Comparison of ENCODE assay signal across 8 mouse cellular contexts in the genomic region with DNA sequence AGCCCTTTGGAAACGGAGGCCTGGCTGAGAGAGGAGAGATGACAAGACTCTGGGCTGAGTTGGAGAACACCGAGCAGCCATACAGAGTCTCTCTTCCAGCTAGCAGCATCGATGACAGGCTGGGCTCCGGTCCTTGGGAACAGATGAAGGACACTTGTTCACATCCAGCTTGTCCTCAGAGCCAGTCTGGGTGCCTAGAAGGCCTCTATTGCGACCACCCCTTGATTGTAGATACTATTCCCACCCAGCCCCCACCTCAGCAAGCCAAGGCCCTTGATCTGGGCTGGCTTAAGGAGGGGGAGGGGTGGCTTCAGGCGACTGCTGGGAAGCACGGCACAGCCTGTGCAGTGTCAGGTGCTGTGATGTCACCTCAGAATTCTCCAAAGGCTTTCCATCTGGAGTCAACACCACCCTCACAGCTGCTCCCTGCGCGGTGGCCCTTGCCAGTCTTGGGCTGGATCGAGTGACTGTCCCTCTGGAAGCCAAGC. TPM values are rescaled to one million over a fixed set of nuclear protein-coding genes. Genes with fewer than 3 reads are reported as not detected.
DNase-seq lines count a peak whose midpoint lies in the region; ATAC-seq and TF ChIP-seq lines count a peak whose summit lies in the region.
"Had no signal": no experiment of that assay in that cellular context is flagged by ENCODE, and none has a peak within 500 bp of the region (broad histone marks: within the 10 kb centered on the region; RNA-seq: fewer than 3 reads in every experiment).

No protein-coding gene starts in this region.

- no peaks in the 10 kb centered on the region for H3K9me3 ChIP-seq in neural tube, embryonic 13.5 days

- H3K27me3 ChIP-seq in neural tube, embryonic 13.5 days: peaks cover 2% of the 10 kb centered on the region
- no peaks in the 10 kb centered on the region for H3K27me3 ChIP-seq in small intestine, adult 2 months (ENCODE audit: control insufficient read depth, insufficient read depth, low read length)

- no peak overlapping the region; the same call in 1 of the 2 replicates for H3K27ac ChIP-seq in neural tube, embryonic 13.5 days (replicated peaks)
- H3K27ac ChIP-seq in small intestine, adult 2 months (ENCODE audit: insufficient read depth, low read depth, low read length): 0 out of 2 replicates have a peak overlapping the region, but pooled peaks have one; percentile 18

- TF ChIP-seq CTCF in small intestine, adult 2 months (IDR thresholded peaks at IDR 0.05; ENCODE audit: extremely low read depth, insufficient read length, insufficient replicate concordance, low read depth, low read length): no peak

- H3K9ac ChIP-seq in neural tube, embryonic 13.5 days: 0 out of 2 replicates have a peak overlapping the region, but pooled peaks have one; percentile 12

- no peak overlapping the region for H3K4me3 ChIP-seq in neural tube, embryonic 13.5 days
- H3K4me3 ChIP-seq in small intestine, adult 2 months (ENCODE audit: low read depth, low read length): no peak overlapping the region

- WGBS in neural tube, embryonic 13.5 days: 60% methylated on average over 10 of the region's 10 CpGs
- WGBS in small intestine, adult 2 months: 74% methylated on average over 10 of the region's 10 CpGs

- TF ChIP-seq POLR2A in small intestine, adult 2 months (IDR thresholded peaks at IDR 0.05; ENCODE audit: low read depth, low read length): no peak

- no peak for ATAC-seq in neural tube, embryonic 13.5 days (ENCODE audit: low read depth)
- no peak for ATAC-seq in granulocyte monocyte progenitor cell, adult 5-6 weeks (replicated peaks; ENCODE audit: poor library complexity, severe bottlenecking)

- H3K36me3 ChIP-seq in neural tube, embryonic 13.5 days: no peaks in the 10 kb centered on the region
- H3K36me3 ChIP-seq in small intestine, adult 2 months (ENCODE audit: control insufficient read depth, insufficient read depth, low read length): no peaks in the 10 kb centered on the region

- no peak overlapping the region for H3K4me2 ChIP-seq in neural tube, embryonic 13.5 days

- DNase-seq in neural tube, embryonic 10.5 days (ENCODE audit: extremely low spot score, low spot score): no peak
- DNase-seq in gastrocnemius, postnatal 10 days: peak; percentile 57
- peak; percentile 68 for DNase-seq in heart, postnatal 4 days
- DNase-seq in kidney, postnatal 4 days: no peak

- peaks cover 3% of the 10 kb centered on the region; the same call in 1 of the 2 replicates for H3K4me1 ChIP-seq in neural tube, embryonic 13.5 days (replicated peaks)
- no peaks in the 10 kb centered on the region; the same call in 1 of the 2 replicates for H3K4me1 ChIP-seq in small intestine, adult 2 months (ENCODE audit: control insufficient read depth, insufficient read depth, insufficient read length, low read length)

RNA-seq across cellular contexts. Expression of a gene that starts 19.3 kb away (rescaled TPM):
- polyA plus RNA-seq in neural tube, embryonic 13.5 days (2015; fragmentation: Nextera tagmentation; extraction: Ambion mirVana): 3.9 and 4.7 TPM in 2 replicates
- 1 to 10 TPM; 4.0 to 4.6 TPM for total RNA-seq in gastrocnemius, postnatal 10 days (2021)
- 1 to 10 TPM; 7.2 to 8.6 TPM for total RNA-seq in heart, postnatal 4 days (2021)
- polyA plus RNA-seq in small intestine, adult 2 months (2012; rRNA removed): 4.9 and 9.1 TPM in 2 replicates
- 1.5 TPM in 1 of 2 replicates, not detected in the other for total RNA-seq in granulocyte monocyte progenitor cell, adult 5-6 weeks (2014; fragmentation: Nextera tagmentation)
- not detected in 2 replicates for total RNA-seq in granulocyte monocyte progenitor cell, adult 5-6 weeks (2017)

RNA-seq across cellular contexts. Expression of a gene that starts 49.8 kb away (rescaled TPM):
- 0.22 and 0.76 TPM in 2 replicates for polyA plus RNA-seq in neural tube, embryonic 13.5 days (2015; fragmentation: Nextera tagmentation; extraction: Ambion mirVana)
- total RNA-seq in gastrocnemius, postnatal 10 days (2021): not detected
- total RNA-seq in heart, postnatal 4 days (2021): not detected
- polyA plus RNA-seq in small intestine, adult 2 months (2012; rRNA removed): 0.36 and 0.71 TPM in 2 replicates
- not detected in 2 replicates for total RNA-seq in granulocyte monocyte progenitor cell, adult 5-6 weeks (2014; fragmentation: Nextera tagmentation)
- total RNA-seq in granulocyte monocyte progenitor cell, adult 5-6 weeks (2017): not detected in 2 replicates
- total RNA-seq: layer of hippocampus, postnatal 25 days had no signal

Comparison
In these comparisons a context has a peak if more than half of its experiments do, and no peak if none do; other contexts are left out.
1. DNase-seq: peak in gastrocnemius, postnatal 10 days (single experiment) and heart, postnatal 4 days (single experiment); none in neural tube, embryonic 10.5 days (single experiment) and kidney, postnatal 4 days (0 of 2).